Mouse (Mus musculus): ENCODE results near the gene Pip4k2b.

Gene Pip4k2b

GRCm38 (mm10) chr11:97669268-97669667, 75.2 kb downstream of the Pip4k2b start:
- DNase-seq (ENCODE audit: extremely low read depth, low read depth) = no peak

GRCm38 (mm10) chr11:97668160-97668559, 76.3 kb downstream of the Pip4k2b start:
- no peak for DNase-seq (ENCODE audit: extremely low read depth, low read depth)

- DNase-seq (ENCODE audit: extremely low read depth, low read depth) = no peak
Measured at GRCm38 (mm10) chr11:97666794-97667193, 77.7 kb downstream of the Pip4k2b start.

- no peak for DNase-seq (ENCODE audit: extremely low read depth, low read depth)
Measured at GRCm38 (mm10) chr11:97666221-97666620, 78.3 kb downstream of the Pip4k2b start.

GRCm38 (mm10) chr11:97665431-97665830, 79.1 kb downstream of the Pip4k2b start:
- DNase-seq (ENCODE audit: extremely low read depth, low read depth) = no peak
